Mouse (Mus musculus): ENCODE measurements around the gene 3100002H09Rik. TPM values are rescaled to one million over a fixed set of nuclear protein-coding genes. Genes with fewer than 3 reads are reported as not detected.

Gene 3100002H09Rik
- polyA plus RNA-seq, 1 experiment from 2014 or later: 0.75 TPM

DNA sequence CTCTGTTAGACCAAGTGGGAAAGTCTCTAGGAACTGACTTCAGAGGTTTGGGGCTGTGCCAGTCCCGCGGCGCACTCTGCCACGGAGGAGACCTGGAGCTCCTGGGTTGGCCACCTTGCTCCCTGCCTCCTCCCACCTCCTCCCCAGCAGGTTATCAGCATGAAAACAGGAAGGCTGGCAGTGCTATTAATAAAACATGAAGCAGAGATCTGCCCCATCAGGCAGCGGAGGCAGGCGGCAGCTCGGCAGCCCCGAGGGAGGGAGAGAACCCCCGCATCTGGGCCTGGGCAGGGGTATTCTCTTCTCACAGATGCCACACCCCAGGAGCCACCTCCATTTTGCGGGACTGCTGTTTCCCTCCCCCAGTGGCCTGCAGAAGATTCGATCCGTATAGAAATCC is 29.1 kb upstream of the 3100002H09Rik start:
- peak; percentile 29; the same call in 1 of the 2 replicates for ATAC-seq (ENCODE audit: low FRiP score)
- peak overlapping the region; percentile 27; the same call in 1 of the 2 replicates for H3K4me2 ChIP-seq (replicated peaks)
- no peak overlapping the region for H3K9ac ChIP-seq

DNA sequence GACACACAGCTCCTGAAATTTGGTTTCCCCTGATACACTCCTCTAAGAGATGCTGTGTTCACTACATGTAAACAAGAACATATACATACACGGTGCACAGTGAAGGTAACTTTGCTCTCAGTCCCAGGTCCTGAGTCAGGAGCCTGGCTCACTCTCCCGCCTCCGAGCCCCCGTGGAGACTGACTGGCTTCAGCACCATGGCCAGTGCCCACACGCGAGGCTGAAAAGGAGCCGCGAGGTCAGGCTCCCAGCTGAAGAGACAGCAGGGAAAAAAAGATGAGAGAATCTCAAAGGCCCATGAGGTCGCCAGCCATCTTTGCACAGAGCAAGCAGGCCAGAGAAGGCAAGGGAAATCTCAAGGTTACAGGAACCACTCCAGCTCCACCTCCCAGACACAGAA is 22.7 kb upstream of the 3100002H09Rik start:
- no peak overlapping the region for H3K4me2 ChIP-seq (replicated peaks)
- WGBS: 6% methylated on average over 9 of the region's 9 CpGs
- H3K36me3 ChIP-seq: no peaks in the 10 kb centered on the region
- H3K4me1 ChIP-seq: peaks cover 8% of the 10 kb centered on the region; the same call in 1 of the 2 replicates
- no peak overlapping the region for H3K9ac ChIP-seq
- H3K4me3 ChIP-seq: no peak overlapping the region
- H3K9me3 ChIP-seq (replicated peaks): no peaks in the 10 kb centered on the region
- peaks cover 11% of the 10 kb centered on the region for H3K27me3 ChIP-seq
- H3K27ac ChIP-seq: no peak overlapping the region
- no peak for ATAC-seq (ENCODE audit: low FRiP score)

More for the DNA sequence above, 29.1 kb upstream of the 3100002H09Rik start:
- Histone ChIP-seq H3K4me3 (no peak overlapping the region), H3K27me3 (peaks cover 15% of the 10 kb centered on the region), H3K4me1 (peaks cover 9% of the 10 kb centered on the region), H3K27ac (no peak overlapping the region), H3K9me3 (replicated peaks) (no peaks in the 10 kb centered on the region), H3K36me3 (no peaks in the 10 kb centered on the region)
- WGBS: 20% methylated on average over 12 of the region's 12 CpGs

DNA sequence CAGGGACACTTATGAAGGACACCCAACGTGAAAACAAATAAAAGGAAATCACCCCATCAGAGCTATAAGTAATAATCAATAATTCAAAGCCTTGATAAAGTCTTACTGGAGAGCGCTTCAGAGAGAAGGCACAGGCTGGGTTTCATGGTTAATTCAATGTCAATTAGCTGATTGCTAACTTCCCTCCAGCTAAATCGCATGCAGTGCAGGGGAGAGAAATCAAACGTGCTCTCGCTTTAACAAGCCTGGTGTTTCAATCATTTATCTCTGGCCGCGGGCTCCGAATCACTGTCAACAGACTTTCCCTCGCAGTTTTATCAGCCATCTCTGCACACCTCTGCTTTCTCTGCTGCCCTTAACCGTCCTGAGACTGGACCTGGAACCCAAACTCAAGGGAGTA is 22.3 kb upstream of the 3100002H09Rik start:
- Histone ChIP-seq H3K9ac (no peak overlapping the region), H3K4me2 (replicated peaks) (no peak overlapping the region), H3K36me3 (no peaks in the 10 kb centered on the region), H3K4me1 (peaks cover 8% of the 10 kb centered on the region; the same call in 1 of the 2 replicates), H3K9me3 (replicated peaks) (no peaks in the 10 kb centered on the region), H3K27me3 (peaks cover 11% of the 10 kb centered on the region), H3K4me3 (no peak overlapping the region), H3K27ac (no peak overlapping the region)
- ATAC-seq (ENCODE audit: low FRiP score): no peak
- WGBS: 66% methylated on average over 10 of the region's 10 CpGs

DNA sequence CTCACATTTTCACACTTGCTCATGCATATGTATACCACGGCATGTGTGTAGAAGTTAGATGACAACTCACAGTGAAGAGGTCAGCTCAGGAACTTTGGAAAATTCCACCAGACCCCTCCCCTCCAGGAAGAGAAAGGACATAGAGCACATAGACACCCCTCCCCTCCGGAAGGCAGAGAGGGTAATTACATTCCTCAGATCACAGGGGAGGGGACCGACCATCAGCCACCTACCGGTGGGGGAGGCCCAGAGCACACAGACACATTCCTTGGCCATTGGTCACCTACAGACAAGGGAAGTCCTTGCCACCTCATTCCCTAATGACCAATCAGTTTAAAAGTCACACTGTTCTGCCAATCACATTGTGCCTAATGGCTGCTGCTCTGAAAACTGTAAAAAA is 20.9 kb upstream of the 3100002H09Rik start:
- no peak overlapping the region for H3K4me2 ChIP-seq (replicated peaks)
- 61% methylated on average over 4 of the region's 4 CpGs for WGBS
- H3K4me3 ChIP-seq: no peak overlapping the region
- no peak overlapping the region for H3K27ac ChIP-seq
- ATAC-seq (ENCODE audit: low FRiP score): no peak
- no peaks in the 10 kb centered on the region for H3K9me3 ChIP-seq (replicated peaks)
- H3K9ac ChIP-seq: no peak overlapping the region
- H3K27me3 ChIP-seq: peaks cover 9% of the 10 kb centered on the region
- H3K36me3 ChIP-seq: no peaks in the 10 kb centered on the region
- H3K4me1 ChIP-seq: peaks cover 15% of the 10 kb centered on the region

DNA sequence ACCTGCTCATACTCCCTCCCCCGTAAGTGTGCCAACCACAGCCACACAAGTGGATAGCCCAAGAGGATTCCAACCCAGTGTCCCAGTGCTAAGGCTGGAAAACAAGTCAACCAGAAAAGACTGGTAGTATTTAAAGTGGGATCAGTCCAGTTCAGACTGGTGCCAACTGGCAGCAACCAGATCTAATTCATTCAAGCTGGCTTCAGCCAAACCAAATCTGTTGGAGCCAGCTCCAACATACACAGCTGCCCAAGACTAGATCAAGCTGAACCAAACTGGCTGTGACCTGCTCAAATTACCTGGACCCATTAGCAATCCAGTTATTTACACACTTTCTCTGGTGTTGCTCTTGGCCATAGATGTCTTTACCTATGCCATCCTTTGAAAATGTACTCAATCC is 16.2 kb upstream of the 3100002H09Rik start:
- Histone ChIP-seq H3K27ac (no peak overlapping the region), H3K4me1 (peaks cover 22% of the 10 kb centered on the region), H3K4me2 (replicated peaks) (no peak overlapping the region), H3K36me3 (no peaks in the 10 kb centered on the region), H3K9ac (no peak overlapping the region), H3K27me3 (no peaks in the 10 kb centered on the region; the same call in 1 of the 2 replicates), H3K4me3 (no peak overlapping the region), H3K9me3 (replicated peaks) (no peaks in the 10 kb centered on the region)
- 39% methylated on average over 1 of the region's 1 CpGs for whole genome bisulfite sequencing
- no peak; the same call in 1 of the 2 replicates for ATAC-seq (ENCODE audit: low FRiP score)

DNA sequence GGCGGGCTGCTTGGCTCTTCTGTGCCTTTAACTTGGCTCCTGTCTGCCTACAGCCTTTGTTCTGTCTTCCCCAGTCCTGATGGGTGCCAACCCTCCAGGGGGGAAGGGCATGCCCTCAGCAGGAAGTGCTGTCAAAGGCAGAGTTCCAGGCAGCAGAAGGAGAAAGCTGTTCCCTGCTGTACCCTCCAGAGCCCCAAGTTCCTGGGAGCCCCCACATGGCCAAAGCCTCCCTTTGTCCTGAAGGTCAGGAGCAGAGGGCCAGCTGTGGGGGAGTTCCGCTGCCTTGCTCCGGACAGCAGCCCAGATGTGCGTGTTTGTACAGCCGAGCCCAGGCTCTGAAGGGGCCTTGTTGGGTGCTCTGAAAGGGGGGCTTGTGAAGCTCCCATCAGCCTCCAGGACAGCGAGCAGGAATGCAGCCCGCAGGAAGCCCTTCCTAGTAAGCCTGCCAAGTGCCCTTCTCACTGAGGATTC is 13.5 kb upstream of the 3100002H09Rik start:
- Histone ChIP-seq H3K9me3 (replicated peaks) (no peaks in the 10 kb centered on the region), H3K4me1 (peaks cover 31% of the 10 kb centered on the region), H3K4me2 (replicated peaks) (no peak overlapping the region), H3K4me3 (no peak overlapping the region), H3K36me3 (no peaks in the 10 kb centered on the region), H3K9ac (peak overlapping the region; percentile 9; the same call in 1 of the 2 replicates), H3K27ac (no peak overlapping the region), H3K27me3 (peaks cover 5% of the 10 kb centered on the region; the same call in 1 of the 2 replicates)
- ATAC-seq (ENCODE audit: low FRiP score): no peak
- 21% methylated on average over 7 of the region's 7 CpGs for WGBS

DNA sequence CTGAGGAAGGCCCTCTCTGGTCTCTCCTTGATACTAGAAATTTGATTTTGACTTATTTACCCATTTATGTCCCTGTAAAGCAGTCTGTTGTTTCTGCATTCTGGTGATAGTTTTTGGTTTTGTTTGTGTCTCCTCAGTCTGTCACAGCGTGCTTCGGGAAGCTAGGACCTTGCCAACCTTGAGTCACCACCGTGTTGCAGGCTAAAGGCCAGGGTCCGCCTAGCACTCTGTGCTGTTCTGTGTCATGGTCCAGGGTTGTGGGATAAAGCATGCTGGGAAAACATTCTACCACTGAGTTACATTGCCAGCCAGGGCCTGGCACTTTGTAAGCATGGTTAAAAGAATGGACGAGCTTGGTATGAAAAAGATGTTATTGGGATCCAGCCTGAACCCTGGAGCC is 12.0 kb upstream of the 3100002H09Rik start:
- Histone ChIP-seq H3K27me3 (peaks cover 5% of the 10 kb centered on the region; the same call in 1 of the 2 replicates), H3K9ac (no peak overlapping the region)
- ATAC-seq (ENCODE audit: low FRiP score): no peak

DNA sequence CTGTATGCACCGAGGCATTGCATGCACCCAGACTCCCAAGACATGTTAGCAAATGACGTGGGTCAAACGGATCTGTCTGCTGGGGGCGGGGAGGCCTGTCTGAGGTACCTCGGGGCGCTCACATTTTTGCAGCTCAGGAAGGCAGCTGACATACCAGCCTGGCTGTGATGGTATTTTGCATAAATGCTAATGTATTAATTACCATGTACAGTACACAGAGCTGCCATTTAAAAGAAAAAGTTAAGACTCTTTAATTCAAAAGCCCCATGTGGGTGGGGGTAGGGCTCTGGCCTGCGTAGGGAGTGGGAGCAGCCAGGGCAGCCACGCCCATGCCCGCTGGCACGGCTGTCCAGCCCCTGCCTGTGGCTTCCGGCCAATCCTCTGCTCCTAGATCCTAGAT is 10.8 kb upstream of the 3100002H09Rik start:
- ATAC-seq (ENCODE audit: low FRiP score): no peak
- 56% methylated on average over 11 of the region's 11 CpGs for WGBS
- Histone ChIP-seq H3K27me3 (peaks cover 5% of the 10 kb centered on the region; the same call in 1 of the 2 replicates), H3K4me3 (no peak overlapping the region), H3K36me3 (no peaks in the 10 kb centered on the region), H3K9ac (no peak overlapping the region), H3K27ac (no peak overlapping the region), H3K9me3 (replicated peaks) (no peaks in the 10 kb centered on the region), H3K4me1 (peaks cover 40% of the 10 kb centered on the region), H3K4me2 (replicated peaks) (no peak overlapping the region)

More for the DNA sequence above, 12.0 kb upstream of the 3100002H09Rik start:
- no peak overlapping the region for H3K4me2 ChIP-seq (replicated peaks)
- WGBS: 90% methylated on average over 5 of the region's 5 CpGs
- no peak overlapping the region for H3K27ac ChIP-seq
- no peaks in the 10 kb centered on the region for H3K36me3 ChIP-seq
- no peaks in the 10 kb centered on the region for H3K9me3 ChIP-seq (replicated peaks)
- peaks cover 41% of the 10 kb centered on the region for H3K4me1 ChIP-seq
- H3K4me3 ChIP-seq: no peak overlapping the region

DNA sequence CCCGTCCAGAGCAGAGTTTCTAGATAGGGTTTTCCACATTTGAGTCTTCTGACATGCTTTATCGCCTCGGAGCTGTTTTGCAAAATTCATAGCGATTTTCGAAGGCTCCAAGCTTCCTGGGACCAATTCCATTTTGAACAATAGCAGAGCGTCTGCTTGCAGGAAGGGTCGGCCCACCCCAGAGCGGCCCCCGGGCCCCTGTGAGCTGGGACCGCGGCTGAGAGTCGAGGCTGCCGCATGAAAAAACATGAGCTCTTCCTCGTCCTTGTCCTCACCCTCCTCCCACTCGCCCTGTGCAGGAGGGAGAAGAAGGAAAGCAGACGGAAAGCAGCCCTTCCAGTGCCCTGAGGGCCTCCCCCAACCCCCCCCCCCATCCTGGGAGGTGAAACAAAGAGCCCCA is 8.0 kb upstream of the 3100002H09Rik start:
- Histone ChIP-seq H3K4me2 (replicated peaks) (peak overlapping the region; percentile 34), H3K9ac (no peak overlapping the region; the same call in 1 of the 2 replicates), H3K36me3 (no peaks in the 10 kb centered on the region), H3K4me1 (peaks cover 43% of the 10 kb centered on the region), H3K27me3 (peaks cover 5% of the 10 kb centered on the region; the same call in 1 of the 2 replicates), H3K27ac (peak overlapping the region; percentile 57), H3K9me3 (replicated peaks) (no peaks in the 10 kb centered on the region), H3K4me3 (no peak overlapping the region)
- 9% methylated on average over 16 of the region's 16 CpGs for WGBS
- ATAC-seq (ENCODE audit: low FRiP score): no peak; the same call in 1 of the 2 replicates

DNA sequence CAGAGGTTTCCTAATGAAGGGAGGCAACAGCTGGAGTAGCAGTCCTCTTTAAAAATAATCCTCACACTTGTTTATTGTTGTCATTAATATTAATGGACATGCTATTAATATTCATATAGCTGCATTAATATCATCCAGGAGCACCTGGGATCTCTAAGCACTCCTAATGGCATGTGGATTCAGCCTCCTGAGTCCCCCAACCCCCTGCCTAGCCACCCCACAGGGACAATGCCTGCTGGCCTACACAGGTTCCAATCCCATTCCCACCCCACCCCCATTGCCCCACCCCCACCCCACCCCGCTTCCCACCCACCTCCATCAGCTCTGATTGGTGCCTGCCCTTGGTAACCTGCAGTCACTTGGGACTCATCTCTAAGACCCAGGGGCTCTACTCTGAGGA is 6.0 kb upstream of the 3100002H09Rik start:
- Histone ChIP-seq H3K27ac (peak overlapping the region; percentile 76), H3K4me1 (peaks cover 46% of the 10 kb centered on the region), H3K36me3 (no peaks in the 10 kb centered on the region), H3K9me3 (replicated peaks) (no peaks in the 10 kb centered on the region), H3K4me3 (no peak overlapping the region), H3K4me2 (replicated peaks) (no peak overlapping the region), H3K9ac (no peak overlapping the region), H3K27me3 (peaks cover 5% of the 10 kb centered on the region; the same call in 1 of the 2 replicates)
- no peak; the same call in 1 of the 2 replicates for ATAC-seq (ENCODE audit: low FRiP score)
- WGBS: 83% methylated on average over 1 of the region's 1 CpGs

DNA sequence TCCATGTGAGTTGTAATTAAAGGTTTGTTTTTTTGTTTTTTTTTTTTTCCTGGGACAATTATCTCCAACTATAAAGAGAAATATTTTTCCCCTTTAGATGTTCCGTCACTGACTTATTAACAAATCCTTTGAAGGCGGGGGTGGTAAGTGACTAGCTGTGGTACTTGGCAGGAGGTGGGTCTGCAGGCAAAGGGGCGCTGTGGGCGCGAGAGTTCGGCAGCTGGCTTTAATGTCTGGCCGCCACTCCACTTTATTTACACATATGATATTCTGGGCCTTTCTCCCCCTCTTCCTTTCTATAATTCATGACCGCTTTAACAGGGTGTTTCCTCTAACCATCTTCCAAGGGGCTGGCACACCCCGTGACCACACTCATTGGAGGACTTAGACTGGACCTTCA is 5.4 kb upstream of the 3100002H09Rik start:
- peaks cover 40% of the 10 kb centered on the region for H3K4me1 ChIP-seq
- ATAC-seq (ENCODE audit: low FRiP score): no peak
- H3K27ac ChIP-seq: peak overlapping the region; percentile 76

DNA sequence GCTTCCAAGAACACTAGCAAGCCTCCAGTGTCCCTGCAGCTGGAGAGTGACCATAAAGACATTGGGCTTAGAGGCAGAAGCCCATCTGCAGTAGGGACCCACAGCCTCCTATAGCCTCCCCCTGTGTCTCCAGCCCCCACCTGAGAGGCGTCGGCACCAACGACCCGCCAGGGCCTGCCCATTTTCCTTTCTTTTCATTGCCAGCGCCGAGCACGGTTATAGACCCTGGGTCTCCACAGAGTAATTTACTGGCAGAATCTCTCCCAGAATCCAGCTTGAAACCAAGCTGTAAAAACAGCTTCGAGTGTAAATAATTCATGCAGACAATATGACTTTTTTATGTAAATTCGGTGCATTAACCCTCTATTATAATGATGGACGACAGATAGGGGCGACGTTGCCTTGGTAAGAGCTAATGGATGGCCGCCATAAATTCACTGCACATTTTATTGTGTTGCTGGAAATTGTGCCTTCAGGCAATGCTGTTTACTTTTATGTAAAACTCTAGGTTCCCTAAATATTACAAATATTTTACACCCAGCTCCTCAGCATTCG is 4.9 kb upstream of the 3100002H09Rik start:
- Histone ChIP-seq H3K9me3 (replicated peaks) (no peaks in the 10 kb centered on the region), H3K4me3 (no peak overlapping the region), H3K4me1 (peaks cover 40% of the 10 kb centered on the region), H3K27me3 (peaks cover 5% of the 10 kb centered on the region; the same call in 1 of the 2 replicates), H3K9ac (no peak overlapping the region), H3K36me3 (no peaks in the 10 kb centered on the region), H3K4me2 (replicated peaks) (0 out of 2 replicates have a peak overlapping the region, but pooled peaks have one; percentile 9), H3K27ac (peak overlapping the region; percentile 86)
- WGBS: 35% methylated on average over 14 of the region's 14 CpGs
- peak; percentile 55; the same call in 1 of the 2 replicates for ATAC-seq (ENCODE audit: low FRiP score)

More for the DNA sequence above, 5.4 kb upstream of the 3100002H09Rik start:
- Histone ChIP-seq H3K4me3 (no peak overlapping the region), H3K9me3 (replicated peaks) (no peaks in the 10 kb centered on the region), H3K4me2 (replicated peaks) (no peak overlapping the region), H3K27me3 (peaks cover 5% of the 10 kb centered on the region; the same call in 1 of the 2 replicates), H3K9ac (no peak overlapping the region), H3K36me3 (no peaks in the 10 kb centered on the region)
- WGBS: 46% methylated on average over 9 of the region's 9 CpGs

Measured in hindbrain, embryonic 12.5 days (tissue).